Mouse (Mus musculus) stomach, postnatal 0 days (tissue): Measurements from ENCODE around the gene Wfdc15b.

Experiments used
- CTCF ChIP-seq: IDR thresholded peaks from 2 replicates; pipeline ENCODE4 v1.5.1; 2016; ENCODE audit warnings: antibody characterized with exemption, low read depth, mild to moderate bottlenecking, moderate library complexity
- EP300 ChIP-seq: optimal IDR thresholded peaks from 2 replicates; pipeline ENCODE3; 2016; ENCODE audit warnings: antibody characterized with exemption

DNA sequence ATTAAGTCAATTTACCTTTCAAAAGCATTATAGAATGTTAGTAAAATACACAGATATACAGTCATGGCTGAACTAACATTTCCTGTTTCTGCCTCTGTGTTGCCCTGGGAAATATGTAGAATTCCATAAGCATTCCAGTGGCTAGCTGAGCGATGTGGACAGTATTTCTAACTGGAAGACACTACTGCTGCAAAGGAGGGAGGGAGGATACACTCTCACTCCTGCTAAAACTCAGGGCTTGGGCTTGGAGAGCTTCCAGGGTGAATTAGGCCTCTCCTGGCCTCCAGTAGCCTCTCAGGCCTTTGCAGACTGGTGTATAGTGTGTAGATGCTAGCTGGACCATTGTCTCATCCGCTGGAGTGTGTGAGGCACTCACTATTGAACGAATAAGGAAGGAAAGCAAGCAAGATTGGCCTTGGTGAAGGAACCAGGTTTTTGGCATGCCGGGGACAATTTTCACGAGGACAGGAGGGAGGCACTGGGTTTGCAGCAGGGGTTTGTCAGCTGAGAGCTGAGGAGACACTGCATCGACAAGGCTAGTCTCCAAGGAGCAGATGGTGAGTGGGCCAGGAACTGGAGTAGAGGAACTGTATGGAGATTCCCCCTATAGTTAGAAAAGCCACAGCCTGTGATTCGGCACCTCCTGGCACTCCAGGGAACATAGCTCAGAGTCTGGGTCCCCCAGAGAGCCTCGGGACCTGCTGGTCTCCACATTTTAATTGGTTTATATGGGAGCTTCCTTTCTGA lies 46.6 kb downstream of the Wfdc15b start:
- TF ChIP-seq CTCF (no peak), EP300 (no peak)
